13 mouse cellular contexts compared by ENCODE assay signal in genomic region chr8:34505829-34506555, GRCm38 (mm10).
DNase-seq lines count a peak whose midpoint lies in the region; ATAC-seq and TF ChIP-seq lines count a peak whose summit lies in the region.
"Had no signal": no experiment of that assay in that cellular context is flagged by ENCODE, and none has a peak within 500 bp of the region (broad histone marks: within the 10 kb centered on the region; RNA-seq: fewer than 3 reads in every experiment).

No protein-coding gene starts in this region.

- WGBS in lung, embryonic 14.5 days = 30% methylated on average over 15 of the region's 15 CpGs
- 29% methylated on average over 15 of the region's 15 CpGs for WGBS in intestine, embryonic 16.5 days
- 64% methylated on average over 15 of the region's 15 CpGs for WGBS in liver, postnatal 0 days (ENCODE audit: insufficient replicate concordance)

- no peak overlapping the region for H3K27ac ChIP-seq in lung, embryonic 14.5 days (ENCODE audit: low read depth)
- no peak overlapping the region for H3K27ac ChIP-seq in intestine, embryonic 16.5 days (ENCODE audit: low read length)
- no peak overlapping the region for H3K27ac ChIP-seq in liver, postnatal 0 days (ENCODE audit: low read depth)
- H3K27ac ChIP-seq: forebrain, embryonic 12.5 days; hindbrain, embryonic 10.5 days had no signal

- no peaks in the 10 kb centered on the region for H3K4me1 ChIP-seq in lung, embryonic 14.5 days (ENCODE audit: insufficient read depth)
- H3K4me1 ChIP-seq in intestine, embryonic 16.5 days (ENCODE audit: control insufficient read depth, insufficient read depth, low read length) = peaks cover 4% of the 10 kb centered on the region
- H3K4me1 ChIP-seq in liver, postnatal 0 days (ENCODE audit: insufficient read depth) = no peaks in the 10 kb centered on the region
- H3K4me1 ChIP-seq: forebrain, embryonic 12.5 days had no signal

- no peaks in the 10 kb centered on the region for H3K36me3 ChIP-seq in lung, embryonic 14.5 days (ENCODE audit: insufficient read depth)
- H3K36me3 ChIP-seq in intestine, embryonic 16.5 days (ENCODE audit: control insufficient read depth, insufficient read depth, low read length) = no peaks in the 10 kb centered on the region
- no peaks in the 10 kb centered on the region for H3K36me3 ChIP-seq in liver, postnatal 0 days (replicated peaks; ENCODE audit: insufficient read depth, low read length)
- H3K36me3 ChIP-seq: forebrain, embryonic 12.5 days; hindbrain, embryonic 10.5 days had no signal

- 0 out of 2 replicates have a peak overlapping the region, but pooled peaks have one; percentile 5 for H3K4me2 ChIP-seq in lung, embryonic 14.5 days
- H3K4me2 ChIP-seq in intestine, embryonic 16.5 days (ENCODE audit: low read depth, low read length) = peak overlapping the region; percentile 9; the same call in 1 of the 2 replicates
- H3K4me2 ChIP-seq in liver, postnatal 0 days (ENCODE audit: low read depth, low read length) = no peak overlapping the region
- H3K4me2 ChIP-seq: forebrain, embryonic 12.5 days had no signal

- no peak; the same call in 1 of the 2 replicates for ATAC-seq in lung, embryonic 14.5 days (ENCODE audit: insufficient read depth)
- ATAC-seq in intestine, embryonic 16.5 days = no peak
- no peak for ATAC-seq in liver, postnatal 0 days
- ATAC-seq: inflammation-experienced regulatory T-cells, adult 6 months had no signal

- H3K9ac ChIP-seq in lung, embryonic 14.5 days = no peak overlapping the region
- no peak overlapping the region for H3K9ac ChIP-seq in intestine, embryonic 16.5 days (ENCODE audit: low read depth, low read length)
- no peak overlapping the region for H3K9ac ChIP-seq in liver, postnatal 0 days (replicated peaks)
- H3K9ac ChIP-seq: forebrain, embryonic 12.5 days had no signal

- TF ChIP-seq CTCF in lung, embryonic 14.5 days (IDR thresholded peaks at IDR 0.05; ENCODE audit: low read depth) = no peak
- no peak for TF ChIP-seq CTCF in liver, postnatal 0 days (IDR thresholded peaks at IDR 0.05; ENCODE audit: low read depth)

- DNase-seq in lung, embryonic 14.5 days = peak; percentile 23
- DNase-seq in lung, postnatal 25 days (ENCODE audit: low spot score) = no peak
- peak; percentile 28 for DNase-seq in embryo, embryonic 11 days
- no peak for DNase-seq in liver, postnatal 0 days
- no peak for DNase-seq in MN1 (ENCODE audit: low spot score)
- DNase-seq in left cerebral cortex, adult 18-20 months (ENCODE audit: low spot score in 2 of 2) = no peak
- DNase-seq: cerebellum, adult 9-11 months; gastrocnemius, postnatal 14 days; layer of hippocampus, adult 9-11 months had no signal

- H3K4me3 ChIP-seq in lung, embryonic 14.5 days (ENCODE audit: low read depth, low read length) = no peak overlapping the region
- no peak overlapping the region for H3K4me3 ChIP-seq in intestine, embryonic 16.5 days (ENCODE audit: low read length)
- H3K4me3 ChIP-seq in liver, postnatal 0 days (ENCODE audit: low read depth, low read length) = no peak overlapping the region
- H3K4me3 ChIP-seq: forebrain, embryonic 12.5 days; hindbrain, embryonic 10.5 days had no signal

- no peaks in the 10 kb centered on the region for H3K9me3 ChIP-seq in lung, embryonic 14.5 days (ENCODE audit: low read depth, low read length)
- no peaks in the 10 kb centered on the region for H3K9me3 ChIP-seq in intestine, embryonic 16.5 days (ENCODE audit: control insufficient read depth, low read length)
- no peaks in the 10 kb centered on the region for H3K9me3 ChIP-seq in liver, postnatal 0 days (ENCODE audit: low read length)

- TF ChIP-seq EP300 in liver, postnatal 0 days (IDR thresholded peaks at IDR 0.05; ENCODE audit: low read depth) = peak; percentile 37; the same call in 1 of the 2 replicates

- H3K27me3 ChIP-seq in lung, embryonic 14.5 days (ENCODE audit: insufficient read depth, low read length) = no peaks in the 10 kb centered on the region
- no peaks in the 10 kb centered on the region for H3K27me3 ChIP-seq in intestine, embryonic 16.5 days (replicated peaks; ENCODE audit: control insufficient read depth, insufficient read depth, low read length)
- H3K27me3 ChIP-seq in liver, postnatal 0 days (ENCODE audit: insufficient read depth, low read length) = no peaks in the 10 kb centered on the region
- H3K27me3 ChIP-seq: forebrain, embryonic 12.5 days had no signal

Comparison
In these comparisons a context has a peak if more than half of its experiments do, and no peak if none do; other contexts are left out.
1. DNase-seq: peak in lung, embryonic 14.5 days (single experiment) and embryo, embryonic 11 days (single experiment); none in lung, postnatal 25 days (single experiment), liver, postnatal 0 days (single experiment), MN1 (single experiment) and left cerebral cortex, adult 18-20 months (0 of 2).